Mouse (Mus musculus): ENCODE measurements around the gene Gpr45. TPM values are rescaled to one million over a fixed set of nuclear protein-coding genes. Genes with fewer than 3 reads are reported as not detected.
"Not testable (repeated sequence)": the region's sequence is repeated elsewhere in the genome, so short reads cannot be mapped to it uniquely, and the experiment has no call there.

Gpr45 gene
- polyA plus RNA-seq, 1 experiment from 2014 or later, result 21.0 TPM

DNA sequence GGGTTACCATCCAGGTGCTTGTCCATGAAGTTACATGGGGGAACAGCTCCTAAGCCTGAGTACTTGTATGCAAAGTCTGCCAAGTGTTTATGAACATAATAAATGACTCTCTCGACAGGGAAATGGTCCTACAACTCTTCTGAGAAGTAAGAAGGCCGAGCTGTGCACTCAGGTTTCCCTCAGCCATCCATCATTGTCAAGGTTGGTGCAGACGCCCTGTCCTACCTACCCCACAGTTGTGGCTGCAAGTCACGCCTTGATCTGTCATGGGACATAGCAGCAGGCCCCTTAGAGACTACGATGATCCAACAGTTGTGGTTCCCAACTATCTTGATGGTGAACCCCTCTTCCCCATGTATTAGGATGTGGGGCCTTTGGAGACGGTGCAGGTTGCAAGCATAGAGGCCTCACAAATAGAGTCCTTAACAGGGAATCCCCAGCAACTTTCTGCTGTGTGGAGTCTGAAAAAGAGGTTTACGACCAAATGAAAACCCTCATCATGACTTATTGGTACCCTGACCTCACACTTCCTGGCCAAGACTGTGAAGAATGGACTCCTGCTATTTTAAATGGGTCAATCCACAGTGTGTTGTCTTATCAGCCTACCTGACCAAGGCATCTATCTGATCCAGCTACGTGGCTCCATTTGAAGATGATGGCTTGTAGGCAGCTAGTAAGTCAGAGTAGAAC is 30.6 kb downstream of the Gpr45 start:
- no peak overlapping the region for H3K9ac ChIP-seq
- no peak for ATAC-seq (ENCODE audit: low FRiP score)
- H3K4me1 ChIP-seq, result no peaks in the 10 kb centered on the region
- no peak overlapping the region for H3K4me2 ChIP-seq
- H3K27ac ChIP-seq, result no peak overlapping the region
- H3K27me3 ChIP-seq, result no peaks in the 10 kb centered on the region
- no peaks in the 10 kb centered on the region for H3K36me3 ChIP-seq (replicated peaks)
- H3K9me3 ChIP-seq, result 0 out of 2 replicates have a peak, but pooled peaks cover 4% of the 10 kb centered on the region
- WGBS, result 79% methylated on average over 8 of the region's 8 CpGs
- no peak overlapping the region for H3K4me3 ChIP-seq (replicated peaks)

DNA sequence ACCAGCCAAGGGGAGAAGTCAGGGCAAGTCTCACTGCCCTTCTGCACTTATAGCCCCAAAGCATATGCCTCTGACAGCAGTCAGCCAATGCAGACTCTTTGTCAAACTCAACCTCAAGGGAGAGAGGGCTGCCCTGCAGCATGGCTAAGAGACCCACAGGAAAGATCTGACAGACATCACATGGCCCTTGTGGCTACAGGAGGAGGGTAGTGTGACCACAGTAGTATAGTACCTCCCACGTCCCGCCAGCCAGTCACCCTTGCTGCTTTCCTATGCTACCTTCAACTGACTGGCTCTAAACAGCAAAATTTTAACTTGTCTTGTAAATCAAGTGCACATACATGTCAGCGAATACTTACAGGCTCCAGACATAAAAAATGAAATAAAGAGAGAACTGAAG is 31.4 kb downstream of the Gpr45 start:
- H3K4me1 ChIP-seq, result no peaks in the 10 kb centered on the region
- H3K36me3 ChIP-seq (replicated peaks), result no peaks in the 10 kb centered on the region
- H3K9ac ChIP-seq, result no peak overlapping the region
- no peak overlapping the region for H3K4me3 ChIP-seq (replicated peaks)
- 92% methylated on average over 3 of the region's 3 CpGs for WGBS
- no peak overlapping the region for H3K4me2 ChIP-seq
- H3K9me3 ChIP-seq, result 0 out of 2 replicates have a peak, but pooled peaks cover 4% of the 10 kb centered on the region
- ATAC-seq (ENCODE audit: low FRiP score), result no peak
- H3K27me3 ChIP-seq, result no peaks in the 10 kb centered on the region
- H3K27ac ChIP-seq, result no peak overlapping the region

DNA sequence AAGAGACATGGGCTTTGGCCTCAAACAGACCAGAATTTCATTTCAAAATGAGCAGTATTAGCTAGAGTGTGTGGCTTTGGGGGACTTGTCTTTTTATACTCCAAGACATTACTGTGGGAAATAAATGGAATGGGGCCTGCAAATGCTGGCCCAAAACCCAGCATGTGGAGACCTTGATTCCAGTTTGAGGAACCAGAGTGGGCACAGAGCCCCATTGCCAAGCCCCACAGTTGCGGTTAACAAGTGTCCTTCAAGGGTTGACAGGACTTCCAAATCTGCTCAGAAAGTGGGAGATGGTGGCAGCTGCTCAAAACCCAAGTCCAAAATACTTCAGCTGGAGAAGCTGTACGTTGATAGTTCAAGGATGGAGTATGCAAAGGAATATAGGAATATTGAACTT is 36.3 kb downstream of the Gpr45 start:
- 0 out of 2 replicates have a peak, but pooled peaks cover 10% of the 10 kb centered on the region for H3K9me3 ChIP-seq
- no peaks in the 10 kb centered on the region for H3K27me3 ChIP-seq
- no peak overlapping the region for H3K9ac ChIP-seq
- 90% methylated on average over 2 of the region's 2 CpGs for WGBS
- H3K4me1 ChIP-seq, result no peaks in the 10 kb centered on the region
- H3K4me3 ChIP-seq (replicated peaks), result no peak overlapping the region
- H3K4me2 ChIP-seq, result no peak overlapping the region
- no peaks in the 10 kb centered on the region for H3K36me3 ChIP-seq (replicated peaks)
- H3K27ac ChIP-seq, result no peak overlapping the region
- ATAC-seq (ENCODE audit: low FRiP score), result no peak

DNA sequence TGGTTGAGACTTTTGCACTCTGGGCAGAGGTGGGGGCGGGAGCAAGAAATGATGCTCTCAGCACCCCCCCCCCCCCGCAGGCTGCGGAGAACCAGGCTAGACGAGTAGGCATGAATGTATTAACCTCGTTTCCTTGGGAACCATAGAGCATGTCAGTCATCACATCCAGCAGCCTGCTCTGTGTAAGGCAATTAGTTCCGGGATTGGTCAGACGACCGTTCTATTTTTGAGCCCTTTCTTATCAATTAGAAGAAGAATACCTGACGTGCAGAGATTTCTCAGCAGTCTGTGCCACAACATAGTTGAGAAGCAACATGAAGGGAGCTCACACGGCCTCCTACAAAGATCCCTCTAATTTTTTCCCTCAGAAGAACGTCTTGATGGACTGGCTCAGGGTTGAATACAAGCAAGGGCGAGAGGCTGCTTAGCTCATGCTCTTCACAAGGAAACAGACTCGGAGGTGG is 53.4 kb downstream of the Gpr45 start:
- H3K9ac ChIP-seq, result 0 out of 2 replicates have a peak overlapping the region, but pooled peaks have one; percentile 8
- no peaks in the 10 kb centered on the region for H3K36me3 ChIP-seq (replicated peaks)
- peak overlapping the region; percentile 75 for H3K27ac ChIP-seq
- no peaks in the 10 kb centered on the region for H3K9me3 ChIP-seq
- H3K4me2 ChIP-seq, result peak overlapping the region; percentile 48
- H3K4me1 ChIP-seq, result peaks cover 17% of the 10 kb centered on the region
- ATAC-seq (ENCODE audit: low FRiP score), result peak; percentile 95
- WGBS, result 15% methylated on average over 13 of the region's 13 CpGs
- H3K27me3 ChIP-seq, result no peaks in the 10 kb centered on the region
- peak overlapping the region; percentile 25 for H3K4me3 ChIP-seq (replicated peaks)

DNA sequence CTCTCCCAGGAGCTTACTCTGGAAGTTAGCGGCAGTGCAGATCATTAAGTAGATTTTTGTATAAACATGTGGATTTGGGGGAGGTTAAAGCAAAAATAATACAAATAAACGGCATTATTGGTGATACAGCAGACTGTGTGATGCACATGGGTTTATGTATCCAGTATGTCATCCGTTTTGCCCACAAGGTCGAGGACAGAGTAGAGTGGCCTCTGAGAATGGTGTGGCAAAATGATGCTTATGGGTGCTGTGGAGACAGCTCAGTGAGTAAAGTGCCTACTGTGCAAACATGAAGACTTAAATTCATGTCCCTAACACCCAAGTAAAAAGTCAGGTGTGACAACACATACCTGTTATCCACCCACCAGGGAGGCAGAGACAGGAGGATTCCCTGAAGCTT is 53.9 kb downstream of the Gpr45 start:
- 79% methylated on average over 4 of the region's 4 CpGs for WGBS

DNA sequence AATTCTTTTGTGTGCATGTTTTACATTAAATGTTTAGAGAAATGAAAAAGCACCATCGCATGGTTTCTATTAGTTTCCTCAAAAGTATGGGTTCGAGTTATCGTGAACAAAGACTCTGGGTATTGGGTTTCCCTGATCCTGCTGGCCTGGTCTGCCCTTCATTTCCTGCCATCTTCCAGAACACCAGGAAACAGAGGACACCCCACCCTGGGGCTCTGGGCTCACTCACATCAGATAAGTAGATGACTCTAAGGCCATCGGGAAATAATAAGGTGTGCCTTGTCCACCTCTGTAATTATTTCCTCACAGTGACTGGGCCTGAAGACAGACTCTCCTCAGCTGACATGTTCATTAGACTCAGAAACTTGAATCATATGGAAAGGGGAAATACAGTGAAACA is 57.8 kb downstream of the Gpr45 start:
- no peak overlapping the region for H3K27ac ChIP-seq
- no peaks in the 10 kb centered on the region for H3K36me3 ChIP-seq (replicated peaks)
- H3K9ac ChIP-seq, result no peak overlapping the region
- no peak overlapping the region for H3K4me2 ChIP-seq
- H3K4me3 ChIP-seq (replicated peaks), result no peak overlapping the region
- no peak for ATAC-seq (ENCODE audit: low FRiP score)
- H3K4me1 ChIP-seq, result peaks cover 14% of the 10 kb centered on the region
- no peaks in the 10 kb centered on the region for H3K9me3 ChIP-seq
- 91% methylated on average over 4 of the region's 4 CpGs for WGBS
- H3K27me3 ChIP-seq, result no peaks in the 10 kb centered on the region

More for the DNA sequence above, 53.9 kb downstream of the Gpr45 start:
- peak; percentile 64 for ATAC-seq (ENCODE audit: low FRiP score)
- H3K27me3 ChIP-seq, result no peaks in the 10 kb centered on the region
- H3K4me2 ChIP-seq, result peak overlapping the region; percentile 48
- no peaks in the 10 kb centered on the region for H3K36me3 ChIP-seq (replicated peaks)
- peak overlapping the region; percentile 25; the same call in 1 of the 2 replicates for H3K4me3 ChIP-seq (replicated peaks)
- H3K9me3 ChIP-seq, result no peaks in the 10 kb centered on the region
- H3K9ac ChIP-seq, result 0 out of 2 replicates have a peak overlapping the region, but pooled peaks have one; percentile 8
- peaks cover 17% of the 10 kb centered on the region for H3K4me1 ChIP-seq
- H3K27ac ChIP-seq, result peak overlapping the region; percentile 75

DNA sequence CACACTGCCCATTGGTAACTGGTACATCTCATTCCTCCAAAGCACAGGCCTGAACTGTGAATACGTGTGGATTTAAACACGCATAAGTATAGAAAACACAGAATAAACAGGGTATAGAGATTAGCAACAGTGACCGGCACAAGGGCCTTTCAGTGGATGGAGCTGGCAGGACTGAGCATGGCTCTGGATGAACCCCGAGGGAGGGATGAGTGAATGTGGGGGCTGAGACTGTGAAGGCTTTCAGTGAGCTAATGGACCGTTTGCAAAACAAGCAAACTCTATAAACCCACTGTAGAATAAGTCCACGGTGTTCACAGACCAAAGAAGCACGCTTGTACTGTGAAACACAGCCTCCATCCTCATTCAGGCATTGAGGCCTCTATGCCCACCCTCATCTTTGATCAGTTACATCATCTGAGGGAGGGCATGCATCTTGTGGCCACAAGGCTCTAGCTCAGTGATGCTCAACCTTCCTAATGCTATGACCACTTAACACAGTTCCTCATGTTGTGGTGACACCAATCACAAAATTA is 62.5 kb downstream of the Gpr45 start:
- not testable (repeated sequence) for H3K4me1 ChIP-seq, H3K4me2 ChIP-seq

DNA sequence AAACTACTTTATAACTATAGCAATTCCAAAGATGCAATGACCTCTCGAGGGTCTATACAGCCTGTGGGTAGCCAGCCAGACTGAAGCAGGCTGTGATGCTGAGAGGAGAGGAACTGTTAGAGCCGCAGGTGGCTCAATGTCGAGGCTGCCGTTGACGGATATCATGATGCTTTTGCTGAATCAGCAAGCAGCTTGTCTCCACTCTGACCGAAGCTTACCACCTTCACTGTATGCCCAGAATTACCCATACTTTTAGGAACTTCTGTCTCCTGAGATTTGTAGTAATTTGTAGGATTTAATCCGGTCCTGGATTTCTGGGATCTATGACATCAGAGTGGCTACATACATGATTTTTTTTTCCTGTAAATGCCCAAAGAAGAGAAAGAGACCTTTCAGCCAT is 83.3 kb downstream of the Gpr45 start:
- Histone ChIP-seq H3K9me3 (no peaks in the 10 kb centered on the region), H3K27ac (no peak overlapping the region), H3K36me3 (replicated peaks) (no peaks in the 10 kb centered on the region), H3K9ac (no peak overlapping the region), H3K4me3 (replicated peaks) (no peak overlapping the region), H3K4me2 (no peak overlapping the region), H3K4me1 (peaks cover 4% of the 10 kb centered on the region; the same call in 1 of the 2 replicates), H3K27me3 (no peaks in the 10 kb centered on the region)
- WGBS, result 92% methylated on average over 7 of the region's 7 CpGs
- ATAC-seq (ENCODE audit: low FRiP score), result no peak

More for the DNA sequence above, 62.5 kb downstream of the Gpr45 start:
- H3K36me3 ChIP-seq (replicated peaks); H3K9me3 ChIP-seq; H3K27ac ChIP-seq; ATAC-seq (ENCODE audit: low FRiP score); H3K4me3 ChIP-seq (replicated peaks); H3K9ac ChIP-seq; H3K27me3 ChIP-seq: not testable (repeated sequence)
- 89% methylated on average over 7 of the region's 7 CpGs for WGBS

DNA sequence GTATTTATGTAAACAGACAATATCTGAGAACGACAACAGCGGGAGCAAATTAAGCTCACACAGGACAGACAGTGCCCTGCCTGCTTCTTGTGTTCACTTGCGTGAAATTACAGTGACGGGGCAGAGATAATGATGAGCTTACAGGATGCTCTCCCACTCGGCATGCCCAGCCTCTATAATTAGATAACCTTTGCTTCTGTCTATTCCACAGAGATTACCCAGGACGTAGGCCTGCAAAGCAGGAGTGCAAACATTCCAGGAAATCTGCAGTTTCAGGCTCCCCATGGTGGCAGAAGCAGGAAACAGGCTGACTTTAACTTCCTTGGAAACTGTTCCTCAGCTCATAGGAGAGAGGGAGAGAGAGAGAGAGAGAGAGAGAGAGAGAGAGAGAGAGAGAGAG is 89.6 kb downstream of the Gpr45 start:
- peak overlapping the region; percentile 2; the same call in 1 of the 2 replicates for H3K27ac ChIP-seq
- peak; percentile 55 for ATAC-seq (ENCODE audit: low FRiP score)
- H3K9ac ChIP-seq, result no peak overlapping the region
- H3K4me1 ChIP-seq, result peaks cover 14% of the 10 kb centered on the region
- H3K36me3 ChIP-seq (replicated peaks), result no peaks in the 10 kb centered on the region
- WGBS, result 66% methylated on average over 6 of the region's 6 CpGs
- no peak overlapping the region for H3K4me2 ChIP-seq
- no peaks in the 10 kb centered on the region for H3K27me3 ChIP-seq
- H3K9me3 ChIP-seq, result no peaks in the 10 kb centered on the region
- no peak overlapping the region for H3K4me3 ChIP-seq (replicated peaks)

DNA sequence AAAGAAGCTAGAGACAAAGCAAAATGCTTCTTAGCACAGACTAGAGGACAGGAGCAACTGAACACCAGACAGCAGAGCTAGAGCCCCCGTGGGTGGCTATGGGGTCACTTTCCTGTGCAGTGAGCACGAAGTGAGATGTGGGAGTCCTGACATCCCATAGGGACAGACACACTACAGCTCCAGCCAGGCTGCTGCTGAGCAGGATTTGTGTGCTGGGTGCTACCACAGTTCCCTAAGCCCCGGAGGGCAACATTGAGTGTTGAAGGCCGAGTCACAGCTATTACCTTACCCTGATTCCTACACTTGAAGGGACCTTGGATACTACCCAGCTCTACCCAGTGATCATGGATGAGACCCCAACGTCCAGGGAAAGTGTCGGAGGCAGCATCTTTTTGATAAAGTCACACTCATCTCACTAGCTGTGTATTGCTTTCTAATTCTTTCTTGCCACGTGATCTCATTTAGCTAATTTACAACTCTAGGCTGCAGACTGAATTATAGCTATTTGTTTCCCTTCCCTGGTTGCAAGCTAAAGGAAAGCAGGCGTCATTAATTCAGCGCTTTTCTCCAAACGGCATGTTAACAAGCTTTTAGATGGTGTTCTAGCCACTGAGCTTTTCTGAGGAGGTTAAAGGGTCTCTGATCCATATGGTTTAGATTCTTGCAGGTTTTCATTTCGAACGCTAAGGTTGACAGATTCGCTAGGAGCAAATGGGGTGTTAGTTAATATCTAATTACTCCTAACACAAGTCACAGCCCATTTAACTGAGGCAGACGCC is 92.7 kb downstream of the Gpr45 start:
- ATAC-seq (ENCODE audit: low FRiP score), result no peak
- peaks cover 19% of the 10 kb centered on the region for H3K4me1 ChIP-seq
- H3K4me2 ChIP-seq, result no peak overlapping the region
- H3K9ac ChIP-seq, result no peak overlapping the region
- peaks cover 18% of the 10 kb centered on the region for H3K36me3 ChIP-seq (replicated peaks)
- peak overlapping the region; percentile 65 for H3K27ac ChIP-seq
- H3K4me3 ChIP-seq (replicated peaks), result no peak overlapping the region
- no peaks in the 10 kb centered on the region for H3K9me3 ChIP-seq
- WGBS, result 61% methylated on average over 14 of the region's 14 CpGs
- no peaks in the 10 kb centered on the region for H3K27me3 ChIP-seq

DNA sequence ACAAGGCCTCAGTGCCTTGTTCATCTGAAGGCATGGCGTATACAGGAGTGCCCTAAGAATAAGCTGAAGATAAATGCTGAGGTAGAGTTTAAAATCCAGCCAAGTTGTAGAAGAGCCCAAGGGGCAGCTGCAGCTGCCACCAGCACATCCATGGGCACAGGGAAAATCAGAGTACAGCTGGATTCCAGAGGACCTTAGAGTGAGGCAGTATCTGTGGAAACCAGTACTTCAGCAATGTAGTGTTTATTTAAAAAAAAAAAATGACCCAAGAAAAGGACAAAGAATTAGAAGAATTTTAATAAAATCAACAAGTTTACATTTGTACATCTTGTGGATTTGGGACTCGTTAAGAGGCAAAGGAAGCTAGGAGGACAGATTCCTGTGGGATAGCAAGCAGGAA is 94.3 kb downstream of the Gpr45 start:
- Histone ChIP-seq H3K9me3 (no peaks in the 10 kb centered on the region), H3K27ac (no peak overlapping the region), H3K4me2 (no peak overlapping the region), H3K9ac (no peak overlapping the region), H3K4me1 (peaks cover 12% of the 10 kb centered on the region), H3K4me3 (replicated peaks) (no peak overlapping the region), H3K27me3 (no peaks in the 10 kb centered on the region), H3K36me3 (replicated peaks) (peaks cover 34% of the 10 kb centered on the region)
- no peak for ATAC-seq (ENCODE audit: low FRiP score)
- WGBS, result 93% methylated on average over 2 of the region's 2 CpGs

DNA sequence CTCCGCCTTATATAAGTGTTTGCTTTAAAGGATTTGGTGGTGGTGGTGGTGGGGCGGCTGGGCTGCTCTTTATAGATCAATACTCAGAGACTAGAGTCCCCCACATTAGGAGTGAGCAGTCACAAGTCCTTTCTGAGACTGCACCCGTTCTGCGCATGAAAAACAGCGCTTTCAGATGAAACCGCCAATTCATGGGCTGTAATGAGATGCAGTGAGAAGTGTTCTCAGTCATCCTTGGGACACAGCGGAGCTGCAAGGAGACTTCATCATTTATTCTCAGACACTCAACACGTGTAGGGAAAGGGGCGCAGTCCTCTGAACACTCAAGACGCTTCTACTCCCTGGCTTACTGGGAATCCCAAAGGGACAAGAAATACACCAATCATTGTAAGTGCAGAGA is 95.1 kb downstream of the Gpr45 start:
- Histone ChIP-seq H3K36me3 (replicated peaks) (peaks cover 40% of the 10 kb centered on the region), H3K9ac (no peak overlapping the region), H3K9me3 (no peaks in the 10 kb centered on the region), H3K4me1 (peaks cover 8% of the 10 kb centered on the region; the same call in 1 of the 2 replicates), H3K27me3 (no peaks in the 10 kb centered on the region), H3K4me3 (replicated peaks) (no peak overlapping the region), H3K27ac (no peak overlapping the region), H3K4me2 (no peak overlapping the region)
- ATAC-seq (ENCODE audit: low FRiP score), result no peak
- 72% methylated on average over 10 of the region's 10 CpGs for WGBS
